Mouse (Mus musculus): ENCODE data around the gene Cd79b. TPM values are rescaled to one million over a fixed set of nuclear protein-coding genes. Genes with fewer than 3 reads are reported as not detected.
A peak's percentile ranks its signal among the peaks of the same experiment; 100 is the strongest.

Cd79b gene
- total and polyA plus RNA-seq, 3 experiments, result 527 to 741 (median 689) TPM

GRCm38 (mm10) chr11:106305348-106306064 is 9.1 kb downstream of the Cd79b start (continued):
- TF ChIP-seq MAZ (IDR thresholded peaks at IDR 0.05; ENCODE audit: low read depth, low read length), result peak; percentile 65; the same call in 1 of the 2 replicates
- TF ChIP-seq JUN (IDR thresholded peaks at IDR 0.05; ENCODE audit: insufficient read depth, low read depth, low read length), result no peak
- TF ChIP-seq BHLHE40 (IDR thresholded peaks at IDR 0.05; ENCODE audit: low read depth, low read length), result peak; percentile 99
- TF ChIP-seq ZMIZ1 (IDR thresholded peaks at IDR 0.05; ENCODE audit: low read depth, low read length), result no peak
- TF ChIP-seq SIN3A (IDR thresholded peaks at IDR 0.05; ENCODE audit: low read length), result peak; percentile 82
- no peak; the same call in 1 of the 2 replicates for TF ChIP-seq NELFE (IDR thresholded peaks at IDR 0.05; ENCODE audit: low read depth, low read length)
- no peak for TF ChIP-seq USF2 (conservative IDR thresholded peaks at IDR 0.05; ENCODE audit: low read depth, low read length)
- TF ChIP-seq MAFK (IDR thresholded peaks at IDR 0.05; ENCODE audit: insufficient replicate concordance, low read length), result no peak; the same call in 1 of the 2 replicates
- TF ChIP-seq IRF4 (IDR thresholded peaks at IDR 0.05; ENCODE audit: low read depth, low read length), result peak; percentile 99
- peak; percentile 94 for TF ChIP-seq MYC (IDR thresholded peaks at IDR 0.05; ENCODE audit: low read depth, low read length)
- no peak for TF ChIP-seq USF1 (IDR thresholded peaks at IDR 0.05; ENCODE audit: low read depth, low read length)

- Histone ChIP-seq H3K27me3 (replicated peaks) (no peaks in the 10 kb centered on the region), H3K4me3 (replicated peaks in 1 of 3; ENCODE audit: low read depth in 2 of 3, low read length in 2 of 3, poor library complexity in 1 of 3) (no peak overlapping the region), H3K36me3 (replicated peaks in 1 of 2; ENCODE audit: control insufficient read depth in 1 of 2, insufficient read depth in 1 of 2, low read length in 1 of 2) (no peaks in the 10 kb centered on the region), H3K9me3 (replicated peaks; ENCODE audit: low read length) (peaks cover 2% of the 10 kb centered on the region), H3K79me2 (replicated peaks; ENCODE audit: control insufficient read depth, extremely low read depth, insufficient read depth, poor library complexity, severe bottlenecking) (no peaks in the 10 kb centered on the region), H3K4me2 (ENCODE audit: insufficient read depth, low read depth, poor library complexity, severe bottlenecking) (0 out of 2 replicates have a peak overlapping the region, but pooled peaks have one; percentile 7), H3K27ac (ENCODE audit: insufficient read depth, low read depth) (no peak overlapping the region), H3K9ac (ENCODE audit: insufficient read depth, low read depth) (no peak overlapping the region), H3K4me1 (ENCODE audit: control insufficient read depth in 1 of 2, insufficient read depth in 2 of 2) (peaks cover 33 to 46% of the 10 kb centered on the region in 2 experiments)
- dilution Hi-C loops (cut with MboI; ENCODE audit: extremely low pct_ligation_motif_present, extremely low pct_unique_long_range_greater_than_20kb, low sequenced_read_pairs), result no loop called here
- DNase-seq (ENCODE audit: extremely low read depth), result peak; percentile 90
- in situ Hi-C loops (cut with MboI; ENCODE audit: low pct_ligation_motif_present, low pct_unique_long_range_greater_than_20kb, low sequenced_read_pairs), result loop anchor here (25.0 kb wide), 1 partner anchor 460 kb away; the partner anchor contains the start of genes Milr1 and Pecam1
- TF ChIP-seq UBTF (IDR thresholded peaks at IDR 0.05; ENCODE audit: low read depth, low read length) (no peak), CTCF (conservative IDR thresholded peaks at IDR 0.05 in 1 of 2, IDR thresholded peaks at IDR 0.05 in 1 of 2; ENCODE audit: low read depth in 2 of 2, low read length in 2 of 2) (peak; percentile 96 to 97), RAD21 (IDR thresholded peaks at IDR 0.05; ENCODE audit: low read depth, low read length) (peak; percentile 96), TBP (conservative IDR thresholded peaks at IDR 0.05; ENCODE audit: low read depth, low read length) (no peak), USF2 (conservative IDR thresholded peaks at IDR 0.05; ENCODE audit: low read depth, low read length) (no peak), KAT2A (IDR thresholded peaks at IDR 0.05; ENCODE audit: insufficient replicate concordance, low read length) (no peak), MAFK (IDR thresholded peaks at IDR 0.05; ENCODE audit: insufficient replicate concordance, low read length) (no peak), USF1 (IDR thresholded peaks at IDR 0.05; ENCODE audit: low read depth, low read length) (no peak), ZKSCAN1 (IDR thresholded peaks at IDR 0.05; ENCODE audit: borderline replicate concordance, low read depth, low read length) (no peak), CHD2 (IDR thresholded peaks at IDR 0.05; ENCODE audit: low read length) (no peak), EP300 (IDR thresholded peaks at IDR 0.05; ENCODE audit: low read length) (no peak), IRF4 (IDR thresholded peaks at IDR 0.05; ENCODE audit: low read depth, low read length) (peak; percentile 37; the same call in 1 of the 2 replicates), NRF1 (IDR thresholded peaks at IDR 0.05; ENCODE audit: low read depth, low read length) (no peak), ZC3H11A (IDR thresholded peaks at IDR 0.05; ENCODE audit: low read depth, low read length) (peak; percentile 97), JUN (IDR thresholded peaks at IDR 0.05; ENCODE audit: insufficient read depth, low read depth, low read length) (no peak), SIN3A (IDR thresholded peaks at IDR 0.05; ENCODE audit: low read length) (no peak; the same call in 1 of the 2 replicates), NELFE (IDR thresholded peaks at IDR 0.05; ENCODE audit: low read depth, low read length) (peak; percentile 47), SMC3 (IDR thresholded peaks at IDR 0.05; ENCODE audit: low read depth, low read length) (peak; percentile 99), POLR2A (IDR thresholded peaks at IDR 0.05; ENCODE audit: low read depth, low read length) (no peak), MXI1 (IDR thresholded peaks at IDR 0.05; ENCODE audit: low read depth, low read length) (peak; percentile 4; the same call in 1 of the 2 replicates), GABPA (IDR thresholded peaks at IDR 0.05; ENCODE audit: insufficient replicate concordance, low read depth, low read length) (no peak), ELF1 (IDR thresholded peaks at IDR 0.05; ENCODE audit: low read depth, low read length) (no peak), ZMIZ1 (IDR thresholded peaks at IDR 0.05; ENCODE audit: low read depth, low read length) (no peak), TCF12 (IDR thresholded peaks at IDR 0.05; ENCODE audit: low read depth, low read length) (no peak), ZNF384 (IDR thresholded peaks at IDR 0.05; ENCODE audit: low read depth, low read length) (no peak), ETS1 (conservative IDR thresholded peaks at IDR 0.05; ENCODE audit: low read depth, low read length) (no peak), HCFC1 (IDR thresholded peaks at IDR 0.05; ENCODE audit: low read depth, low read length) (no peak), RCOR1 (conservative IDR thresholded peaks at IDR 0.05; ENCODE audit: low read depth, low read length) (no peak), JUND (conservative IDR thresholded peaks at IDR 0.05; ENCODE audit: low read depth, low read length) (no peak), E2F4 (IDR thresholded peaks at IDR 0.05; ENCODE audit: insufficient replicate concordance, low read depth, low read length) (no peak), PAX5 (IDR thresholded peaks at IDR 0.05; ENCODE audit: low read length) (no peak), MAZ (IDR thresholded peaks at IDR 0.05; ENCODE audit: low read depth, low read length) (no peak)
Measured at GRCm38 (mm10) chr11:106302634-106303033, 11.9 kb downstream of the Cd79b start.
